Mouse (Mus musculus) CH12.LX (cell line): ENCODE results near the gene Slc25a26. TPM values are rescaled to one million over a fixed set of nuclear protein-coding genes. Genes with fewer than 3 reads are reported as not detected.

Experiments used
- DNase-seq: peaks from one replicate; pipeline ENCODE4 v3.0.0-alpha.2; 2013; ENCODE audit errors: extremely low read depth
- H3K27ac ChIP-seq: 2 replicates; pipeline ENCODE4 v1.5.1; 2012; ENCODE audit warnings: low read depth, mild to moderate bottlenecking, control low read depth, moderate library complexity; ENCODE audit not compliant: insufficient read depth
- H3K27me3 ChIP-seq: replicated peaks from 2 replicates; pipeline ENCODE3; 2012; ENCODE audit warnings: inconsistent platforms
- H3K36me3 ChIP-seq, 2 experiments: replicated peaks in 1 of 2; 2 replicates each; pipeline versions ENCODE3 to v1.6.1; 2012; ENCODE audit warnings: inconsistent platforms in 1 of 2, low read length in 1 of 2, mild to moderate bottlenecking in 1 of 2, mixed read lengths in 1 of 2, moderate library complexity in 1 of 2; ENCODE audit not compliant: control insufficient read depth in 1 of 2, insufficient read depth in 1 of 2
- H3K4me1 ChIP-seq, 2 experiments: 2 replicates each; pipeline ENCODE4 v1.6.1; 2012; ENCODE audit warnings: inconsistent platforms in 1 of 2, moderate library complexity in 1 of 2; ENCODE audit not compliant: insufficient read depth in 2 of 2, control insufficient read depth in 1 of 2
- H3K4me2 ChIP-seq: 2 replicates; pipeline ENCODE4 v1.6.1; 2012; ENCODE audit warnings: low read depth, mild to moderate bottlenecking, control low read depth; ENCODE audit not compliant: poor library complexity, insufficient read depth, severe bottlenecking
- H3K4me3 ChIP-seq, 3 experiments: fragments of 150-350 bp in 1 of 3; sonication (generic) in 1 of 3; replicated peaks in 1 of 3; 2 replicates each; pipeline versions ENCODE3 to v1.5.1; 2011 to 2012; ENCODE audit warnings: low read depth in 2 of 3, low read length in 2 of 3, mild to moderate bottlenecking in 2 of 3, moderate library complexity in 2 of 3, control low read depth in 1 of 3, improper control_type of control experiment in 1 of 3, inconsistent platforms in 1 of 3, mixed read lengths in 1 of 3; ENCODE audit not compliant: poor library complexity in 1 of 3
- H3K79me2 ChIP-seq: replicated peaks from 2 replicates; pipeline ENCODE4 v1.6.1; 2012; ENCODE audit warnings: mild to moderate bottlenecking, moderate library complexity; ENCODE audit not compliant: control insufficient read depth, poor library complexity, insufficient read depth, severe bottlenecking; ENCODE audit errors: extremely low read depth
- H3K9ac ChIP-seq: 2 replicates; pipeline ENCODE4 v1.6.1; 2012; ENCODE audit warnings: low read depth, mild to moderate bottlenecking, control low read depth, moderate library complexity; ENCODE audit not compliant: insufficient read depth
- H3K9me3 ChIP-seq: replicated peaks from 2 replicates; pipeline ENCODE3; 2012; ENCODE audit warnings: low read length, inconsistent platforms, mixed read lengths
- CTCF ChIP-seq, 2 experiments: IDR thresholded peaks in 1 of 2; conservative IDR thresholded peaks in 1 of 2; 2 replicates each; pipeline ENCODE4 v1.5.1; 2011 to 2012; ENCODE audit warnings: low read depth in 2 of 2, low read length in 2 of 2, improper control_type of control experiment in 1 of 2, inconsistent platforms in 1 of 2, mild to moderate bottlenecking in 1 of 2, moderate library complexity in 1 of 2
- GABPA ChIP-seq: IDR thresholded peaks from 2 replicates; pipeline ENCODE4 v1.6.1; 2012; ENCODE audit warnings: low read depth, low read length, improper control_type of control experiment, inconsistent platforms; ENCODE audit not compliant: insufficient replicate concordance
- KAT2A ChIP-seq: IDR thresholded peaks from 2 replicates; pipeline ENCODE4 v1.6.1; 2012; ENCODE audit warnings: low read length, improper control_type of control experiment, inconsistent platforms; ENCODE audit not compliant: insufficient replicate concordance
- MAX ChIP-seq: IDR thresholded peaks from 2 replicates; pipeline ENCODE4 v1.6.1; 2011; ENCODE audit warnings: low read length, improper control_type of control experiment
- MEF2A ChIP-seq: IDR thresholded peaks from 2 replicates; pipeline ENCODE4 v1.6.1; 2014; ENCODE audit warnings: low read depth, mild to moderate bottlenecking, inconsistent platforms, low read length, improper control_type of control experiment, borderline replicate concordance
- MXI1 ChIP-seq: IDR thresholded peaks from 2 replicates; pipeline ENCODE4 v1.6.1; 2011; ENCODE audit warnings: mild to moderate bottlenecking, low read depth, low read length, improper control_type of control experiment
- NRF1 ChIP-seq: IDR thresholded peaks from 2 replicates; pipeline ENCODE4 v1.6.1; 2014; ENCODE audit warnings: low read depth, mild to moderate bottlenecking, inconsistent platforms, low read length, improper control_type of control experiment, moderate library complexity
- PAX5 ChIP-seq: IDR thresholded peaks from 2 replicates; pipeline ENCODE4 v1.6.1; 2012; ENCODE audit warnings: low read length, inconsistent platforms, mixed read lengths
- POLR2AphosphoS2 ChIP-seq: IDR thresholded peaks from 2 replicates; pipeline ENCODE4 v1.6.1; 2011; ENCODE audit warnings: low read depth, low read length, improper control_type of control experiment
- RAD21 ChIP-seq: IDR thresholded peaks from 2 replicates; pipeline ENCODE4 v1.6.1; 2011; ENCODE audit warnings: low read depth, mild to moderate bottlenecking, low read length, improper control_type of control experiment, moderate library complexity
- TBP ChIP-seq: conservative IDR thresholded peaks from 2 replicates; pipeline ENCODE4 v1.6.1; 2011; ENCODE audit warnings: low read depth, low read length, improper control_type of control experiment
- USF1 ChIP-seq: IDR thresholded peaks from 2 replicates; pipeline ENCODE4 v1.6.1; 2014; ENCODE audit warnings: low read depth, mild to moderate bottlenecking, inconsistent platforms, low read length, improper control_type of control experiment
- ZC3H11A ChIP-seq: IDR thresholded peaks from 2 replicates; pipeline ENCODE4 v1.6.1; 2012; ENCODE audit warnings: low read depth, mild to moderate bottlenecking, inconsistent platforms, low read length, improper control_type of control experiment
- dilution Hi-C: fragments of 300-500 bp; cut with MboI; formaldehyde crosslinking; loops from 2 replicates; pipeline ENCODE4 v1.14.3; 2020; ENCODE audit warnings: low sequenced_read_pairs; ENCODE audit not compliant: extremely low pct_unique_long_range_greater_than_20kb, extremely low pct_ligation_motif_present
- in situ Hi-C: fragments of 300-500 bp; cut with MboI; formaldehyde crosslinking; loops from 3 replicates; pipeline ENCODE4 v1.14.3; 2019; ENCODE audit warnings: low sequenced_read_pairs, low pct_ligation_motif_present, low pct_unique_long_range_greater_than_20kb, mixed read lengths
- polyA plus RNA-seq: library from polyadenylated mRNA; unstranded; fragments of >175 nt; gene quantifications from 2 replicates; pipeline ENCODE4 v1.2.1, GENCODE M21; 2012; ENCODE audit warnings: low read depth; ENCODE audit not compliant: insufficient read length
- total RNA-seq, 2 experiments: library from RNA; depleted of rRNA; stranded (reverse); fragments of 300-350 nt in 1 of 2; fragments of >200 nt in 1 of 2; gene quantifications; 2 replicates each; pipeline ENCODE4 v1.2.3; 2012 to 2014

The Slc25a26 gene
- total and polyA plus RNA-seq, 3 experiments = 5.5 to 9.9 (median 5.9) TPM

GRCm38 (mm10) chr6:94464037-94464891 is 35.9 kb upstream of the Slc25a26 start:
- DNase-seq = no peak
- in situ Hi-C loops (no loop called here), dilution Hi-C loops (no loop called here)

DNA sequence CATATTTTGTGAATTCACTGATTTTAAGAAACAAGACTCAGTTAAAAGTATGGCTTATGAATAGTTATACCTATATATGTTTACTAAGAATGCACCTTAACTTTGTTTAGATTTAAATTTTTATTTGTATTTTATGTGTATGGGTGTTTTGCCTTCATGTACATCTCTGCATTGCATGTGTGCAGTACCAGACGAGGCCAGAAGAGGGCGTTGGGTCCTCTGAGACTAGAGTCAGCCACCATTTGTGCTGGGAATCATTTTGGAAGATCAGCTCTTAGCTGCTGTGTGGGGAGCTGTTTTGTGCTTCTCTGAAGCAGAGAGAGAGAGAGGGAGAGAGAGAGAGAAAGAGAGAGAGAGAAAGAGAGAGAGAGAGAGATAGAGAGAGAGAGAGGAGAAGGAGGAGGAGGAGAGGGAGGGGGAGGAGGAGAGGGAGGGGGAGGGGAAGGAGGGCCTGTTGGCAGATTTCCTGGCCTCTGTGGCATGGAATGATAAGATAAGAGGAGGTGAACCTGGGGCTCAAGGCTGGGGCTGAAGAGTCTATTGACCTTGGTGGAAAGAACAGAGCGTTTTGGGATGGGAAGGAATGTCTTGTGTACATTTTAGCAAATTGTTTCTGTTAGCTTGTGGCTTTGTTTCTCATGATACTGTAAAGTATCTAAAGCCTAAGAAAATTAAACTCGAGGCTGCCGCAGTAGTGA is 33.5 kb upstream of the Slc25a26 start:
- Histone ChIP-seq H3K79me2 (no peaks in the 10 kb centered on the region), H3K27me3 (no peaks in the 10 kb centered on the region), H3K4me3 (no peak overlapping the region), H3K9ac (no peak overlapping the region), H3K4me2 (no peak overlapping the region), H3K27ac (no peak overlapping the region), H3K9me3 (peaks cover 18% of the 10 kb centered on the region), H3K36me3 (no peaks in the 10 kb centered on the region), H3K4me1 (no peaks in the 10 kb centered on the region)
- dilution Hi-C loops (no loop called here), in situ Hi-C loops (no loop called here)
- peak; percentile 6 for DNase-seq
- TF ChIP-seq MXI1 = no peak
- TF ChIP-seq GABPA = no peak
- TF ChIP-seq USF1 = no peak
- TF ChIP-seq RAD21 = no peak
- TF ChIP-seq ZC3H11A = no peak
- TF ChIP-seq MEF2A = no peak
- TF ChIP-seq NRF1 = no peak
- TF ChIP-seq PAX5 = no peak

More at GRCm38 (mm10) chr6:94464037-94464891, 35.9 kb upstream of the Slc25a26 start:
- Histone ChIP-seq H3K36me3 (no peaks in the 10 kb centered on the region), H3K9ac (no peak overlapping the region), H3K4me2 (no peak overlapping the region), H3K4me3 (no peak overlapping the region), H3K27ac (no peak overlapping the region), H3K27me3 (no peaks in the 10 kb centered on the region), H3K4me1 (no peaks in the 10 kb centered on the region), H3K79me2 (no peaks in the 10 kb centered on the region), H3K9me3 (peaks cover 24% of the 10 kb centered on the region)
- TF ChIP-seq ZC3H11A (no peak), TBP (no peak), MAX (no peak), CTCF (conservative IDR thresholded peaks at IDR 0.05 in 1 of 2, IDR thresholded peaks at IDR 0.05 in 1 of 2; ENCODE audit: low read depth in 2 of 2, low read length in 2 of 2) (peak in 1 of 2 experiments; percentile 25; a peak in 2 of 4 replicates), POLR2AphosphoS2 (no peak), KAT2A (no peak)
